Mouse (Mus musculus): ENCODE measurements at regions not wholly inside any gene's neighbourhood (a gene's known extent, or its start where the extent isn't known, plus 50 kb on each side); places are given as distances from the start of the nearest gene placed in this dataset.

GRCm38 (mm10) chr5:101295941-101296340 lies 368.9 kb downstream of the Nkx6-1 start:
- DNase-seq (ENCODE audit: low spot score) = peak; percentile 7

DNA sequence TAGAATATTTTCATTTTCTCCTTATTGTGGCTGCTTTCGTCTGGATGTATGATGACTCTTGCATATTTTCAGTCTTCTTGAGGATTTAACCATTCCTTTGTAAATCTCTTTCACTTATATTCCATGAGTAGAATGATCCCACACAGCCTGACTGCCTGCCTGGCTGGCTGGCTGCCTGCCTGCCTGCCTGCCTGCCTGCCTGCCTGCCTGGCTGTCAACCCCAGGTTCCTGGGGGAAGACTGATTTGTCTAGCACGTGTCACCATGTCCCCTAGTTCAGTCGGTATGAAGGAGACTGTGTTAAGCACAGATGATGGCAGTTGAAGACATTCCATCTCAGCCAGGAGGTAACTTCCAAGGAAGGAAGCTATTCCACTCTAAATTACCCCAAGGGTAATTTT lies 370.8 kb downstream of the Nkx6-1 start:
- no peak for DNase-seq (ENCODE audit: low spot score)

DNA sequence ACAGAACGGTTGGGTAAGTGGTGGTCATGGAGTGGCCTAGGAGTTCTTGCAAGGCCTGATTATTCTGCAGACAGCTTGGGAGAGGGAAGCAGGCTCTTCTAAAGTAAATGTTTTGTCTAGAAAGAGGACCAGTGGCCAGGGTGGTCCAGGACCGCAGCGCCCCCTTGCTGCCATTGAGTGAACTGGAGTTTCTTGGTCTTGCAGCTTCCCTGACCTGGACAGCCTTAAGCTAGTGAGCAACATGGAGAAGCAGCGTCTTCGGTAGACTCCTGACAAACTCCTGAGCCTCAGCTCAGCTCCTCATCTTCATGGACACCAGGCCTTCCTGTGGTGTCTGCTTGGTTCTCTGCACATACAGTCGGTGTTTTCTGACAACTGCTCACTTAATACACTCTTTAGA lies 376.4 kb downstream of the Nkx6-1 start:
- DNase-seq (ENCODE audit: low spot score) = peak; percentile 39

GRCm38 (mm10) chr5:101285941-101286340 lies 378.9 kb downstream of the Nkx6-1 start:
- DNase-seq (ENCODE audit: low spot score) = no peak

DNA sequence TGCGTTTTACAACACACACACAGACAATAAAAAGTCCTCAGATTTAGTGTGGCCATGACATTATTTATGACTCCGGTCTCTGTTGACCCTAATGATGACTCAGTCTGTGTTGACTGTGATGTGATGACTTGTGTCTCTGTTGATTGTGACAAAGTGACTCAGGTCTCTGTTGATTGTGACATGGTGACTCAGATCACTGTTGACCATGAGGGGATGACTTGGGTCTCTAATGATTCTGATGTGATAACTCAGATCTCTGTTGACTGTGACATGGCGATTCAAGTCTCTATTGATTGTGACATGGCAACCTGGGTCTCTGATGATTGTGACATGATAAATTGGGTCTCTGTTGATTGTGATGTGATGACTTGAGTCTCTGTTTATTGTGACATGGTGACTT lies 405.0 kb downstream of the Gpat3 start:
- DNase-seq (ENCODE audit: low spot score) = no peak

DNA sequence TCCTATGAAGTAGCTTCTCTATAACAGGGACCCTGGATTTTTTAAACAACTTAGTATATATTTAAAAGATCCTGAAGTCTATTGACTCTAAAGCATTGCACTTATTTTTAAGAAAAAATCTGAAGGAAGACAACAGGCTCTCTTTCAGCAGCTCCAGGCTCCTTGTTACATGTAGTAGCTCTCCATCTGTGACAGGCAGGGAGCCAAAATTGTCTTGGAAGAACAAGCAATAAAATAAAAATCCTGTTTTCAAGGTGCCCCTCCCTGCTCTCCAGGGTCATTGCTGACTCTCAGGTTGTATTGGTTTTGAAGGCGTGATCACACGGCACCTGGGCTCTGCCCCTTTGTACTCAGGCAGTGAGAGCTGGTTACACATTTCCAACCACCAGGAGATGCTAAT lies 397.1 kb downstream of the Gpat3 start:
- no peak for DNase-seq (ENCODE audit: low spot score)

DNA sequence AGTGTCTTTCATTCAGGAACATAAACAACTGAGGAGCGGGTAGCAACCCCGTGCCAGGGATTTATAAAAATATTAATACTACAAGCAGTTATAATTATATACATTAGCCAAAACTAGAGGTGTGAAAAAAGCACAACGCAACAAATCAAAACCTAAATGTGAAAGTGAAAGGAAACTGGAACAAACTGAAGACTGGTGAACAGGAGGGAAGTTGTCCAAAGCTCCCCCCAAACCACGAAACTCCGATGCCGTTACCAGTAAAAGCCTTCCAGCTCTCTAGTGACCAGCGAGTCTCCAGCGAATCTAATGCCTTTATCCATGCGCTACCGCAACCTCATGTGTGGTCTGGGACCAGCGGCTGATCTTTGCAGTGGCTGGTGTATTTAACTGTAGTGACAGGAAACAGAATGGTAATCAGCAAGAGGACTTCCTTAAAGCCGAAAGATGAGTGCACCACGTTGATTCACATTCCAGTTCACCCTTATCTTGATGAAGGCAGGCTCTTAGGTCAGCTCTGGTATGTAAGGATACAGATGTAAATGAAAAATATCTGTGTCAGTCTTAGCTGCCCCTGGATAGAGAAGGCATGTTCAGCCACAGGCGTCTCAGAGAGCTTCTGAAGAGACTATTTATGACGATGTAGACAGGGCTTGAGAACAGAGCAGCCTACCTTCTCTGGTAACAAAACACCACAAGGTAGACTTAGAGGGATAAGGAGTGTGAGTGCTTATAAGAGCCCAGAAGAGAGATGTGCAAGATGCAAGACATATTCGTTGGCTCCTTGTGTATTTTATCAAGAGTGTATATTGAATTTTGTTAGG lies 394.0 kb downstream of the Gpat3 start:
- DNase-seq (ENCODE audit: low spot score) = no peak

- no peak for DNase-seq (ENCODE audit: low spot score)
Measured at GRCm38 (mm10) chr5:101236163-101236693, 390.7 kb downstream of the Gpat3 start.

DNA sequence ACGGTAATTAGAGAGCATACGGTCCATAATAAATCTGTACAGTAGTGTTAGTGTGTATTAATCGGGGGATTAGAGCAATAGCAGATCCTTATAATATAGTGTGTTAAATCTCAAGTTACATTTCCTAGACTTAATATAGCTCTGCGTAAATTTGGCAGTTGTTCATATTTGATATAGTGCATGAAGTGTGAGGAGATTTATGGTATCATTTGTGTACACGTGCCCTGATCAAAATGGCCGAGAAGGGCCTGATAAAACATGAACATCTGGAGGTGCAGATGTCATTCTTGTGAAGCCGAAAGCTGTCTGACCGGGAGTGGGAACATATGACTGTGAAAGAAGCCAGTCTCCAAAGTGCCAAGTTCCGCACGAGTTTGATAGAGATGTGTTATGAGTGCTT lies 376.9 kb downstream of the Gpat3 start:
- DNase-seq (ENCODE audit: low spot score) = no peak

DNA sequence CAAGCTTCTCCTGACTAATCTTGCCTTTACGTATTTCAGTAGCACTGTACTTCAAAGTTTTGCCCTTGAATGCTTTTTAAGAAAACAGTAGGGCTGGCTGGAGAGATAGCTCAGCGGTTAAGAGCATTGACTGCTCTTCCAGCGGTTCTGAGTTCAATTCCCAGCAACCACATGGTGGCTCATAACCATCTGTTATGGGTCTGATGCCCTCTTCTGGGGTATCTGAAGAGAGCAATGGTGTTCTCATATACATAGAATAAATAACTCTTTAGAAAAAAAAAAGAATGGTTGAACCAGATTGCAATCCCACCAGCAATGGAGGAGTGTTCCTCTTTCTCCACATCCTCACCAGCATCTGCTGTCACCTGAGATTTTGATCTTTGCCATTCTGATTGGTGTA lies 372.6 kb downstream of the Gpat3 start:
- no peak for DNase-seq (ENCODE audit: low spot score)

DNA sequence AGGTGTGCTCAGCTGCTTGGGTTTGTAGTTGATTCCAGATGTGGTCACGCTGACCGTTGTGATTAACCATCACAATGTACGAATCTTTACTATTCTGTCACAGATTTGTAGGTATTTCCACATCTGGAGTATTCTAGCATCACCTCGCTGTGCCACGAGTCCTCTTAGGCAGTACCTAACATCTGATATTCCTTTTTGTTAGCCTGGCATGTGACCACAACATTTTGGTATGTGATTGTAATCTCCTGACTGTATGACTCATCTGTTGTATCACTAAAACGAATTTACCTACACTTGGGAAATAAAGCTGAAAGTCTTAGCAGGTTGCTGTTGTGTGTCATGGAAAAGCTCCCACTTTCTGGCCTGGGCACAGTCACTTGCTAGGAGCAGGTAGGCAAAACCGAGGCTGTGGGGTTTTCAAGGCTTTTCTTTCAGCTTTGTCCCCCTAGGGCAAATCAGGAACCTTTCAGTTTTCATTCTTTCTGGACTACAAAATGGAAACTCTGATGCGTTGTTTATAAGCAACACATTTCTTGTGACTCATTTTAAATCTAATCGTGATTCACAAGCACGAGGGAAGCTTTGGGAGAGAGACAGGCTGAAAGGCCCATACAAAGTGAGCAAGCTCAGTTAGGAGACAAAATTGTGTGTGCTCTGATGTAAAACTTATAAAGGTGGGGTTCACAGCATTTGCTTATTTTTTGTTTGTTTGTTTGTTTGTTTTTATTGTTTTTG lies 371.5 kb downstream of the Gpat3 start:
- no peak for DNase-seq (ENCODE audit: low spot score)

DNA sequence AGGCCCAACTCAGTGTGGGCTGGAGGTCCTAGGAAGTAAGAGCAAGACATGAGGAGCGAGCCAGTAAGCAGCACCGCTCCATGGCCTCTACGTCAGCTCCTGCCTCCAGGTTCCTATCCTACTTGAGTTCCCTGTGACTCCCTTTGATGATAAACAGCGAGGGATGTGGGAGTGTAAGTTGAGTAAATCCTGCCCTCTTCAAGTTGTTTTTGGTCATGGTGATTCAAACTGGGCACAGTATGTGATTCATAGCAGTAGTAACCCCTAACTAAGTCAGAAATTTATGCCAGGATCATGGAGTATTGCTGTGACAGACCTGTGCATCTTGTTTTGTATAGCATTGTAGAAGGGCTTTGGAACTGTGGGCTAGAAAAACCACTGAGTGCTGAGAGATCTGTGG lies 366.5 kb downstream of the Gpat3 start:
- no peak for DNase-seq (ENCODE audit: low spot score)

DNA sequence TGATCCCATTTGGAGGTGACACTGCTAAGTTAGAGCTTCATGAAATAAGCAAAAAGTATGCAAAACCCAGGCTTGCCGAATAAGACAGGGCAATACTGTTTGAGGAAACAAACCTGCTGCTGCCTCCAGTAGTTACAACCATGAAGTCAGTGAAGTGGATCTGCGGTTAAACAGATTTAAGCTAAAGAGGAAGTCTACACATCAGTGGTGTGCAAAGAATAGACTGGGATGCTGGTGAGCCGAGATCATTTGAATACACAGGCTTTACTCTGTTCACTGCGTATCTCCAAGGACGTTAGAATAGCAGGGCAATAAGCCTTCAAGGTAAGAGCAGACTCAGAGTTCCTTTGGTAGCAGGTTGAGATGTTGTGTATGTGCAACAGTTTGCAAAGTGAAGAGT lies 362.6 kb downstream of the Gpat3 start:
- DNase-seq (ENCODE audit: low spot score) = no peak

DNA sequence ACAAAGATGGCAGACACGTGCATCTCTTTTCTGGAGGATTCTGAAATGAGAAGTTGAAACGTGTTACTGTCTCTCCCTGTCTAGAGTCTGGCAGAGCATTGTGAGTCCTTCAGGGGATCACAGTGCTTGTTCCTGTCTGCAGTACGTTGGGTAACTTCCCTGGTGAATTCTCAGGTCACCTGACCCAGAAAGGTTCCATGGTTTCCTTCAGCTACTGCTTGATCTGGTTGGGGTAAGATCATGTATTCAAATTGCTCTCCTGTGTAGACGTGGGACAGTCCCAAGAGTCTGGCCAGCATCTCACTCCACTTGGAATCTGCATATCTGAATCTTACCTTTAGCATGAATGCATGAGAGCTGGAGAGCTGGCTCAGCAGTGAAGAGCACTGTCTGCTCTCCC lies 350.0 kb downstream of the Gpat3 start:
- DNase-seq (ENCODE audit: low spot score) = no peak

DNA sequence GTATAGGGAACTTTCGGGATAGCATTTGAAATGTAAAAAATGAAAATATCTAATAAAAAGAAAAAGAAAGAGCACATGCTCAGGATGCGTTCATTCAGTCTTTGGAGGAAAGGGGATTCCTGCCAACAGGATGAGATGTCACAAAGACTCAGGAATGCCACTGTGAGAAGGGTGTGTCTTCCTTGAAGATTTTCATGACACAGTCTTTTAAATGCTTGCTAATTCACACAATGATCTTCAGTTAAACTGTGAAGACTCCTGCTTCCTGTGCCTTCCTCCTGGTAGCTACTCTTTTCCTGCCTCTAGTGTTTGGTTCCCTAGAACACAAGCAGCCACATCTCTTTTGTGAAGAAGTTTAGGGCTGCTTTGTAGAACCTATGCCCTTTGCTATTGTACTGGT lies 345.5 kb downstream of the Gpat3 start:
- no peak for DNase-seq (ENCODE audit: low spot score)

- no peak for DNase-seq (ENCODE audit: low spot score)
Measured at GRCm38 (mm10) chr5:101173183-101173582, 327.7 kb downstream of the Gpat3 start.

GRCm38 (mm10) chr5:101172782-101173181 lies 327.3 kb downstream of the Gpat3 start:
- no peak for DNase-seq (ENCODE audit: low spot score)

GRCm38 (mm10) chr5:101169074-101169473 lies 323.6 kb downstream of the Gpat3 start:
- DNase-seq (ENCODE audit: low spot score) = no peak

- DNase-seq (ENCODE audit: low spot score) = no peak
Measured at GRCm38 (mm10) chr5:101163624-101164213, 318.2 kb downstream of the Gpat3 start.

- no peak for DNase-seq (ENCODE audit: low spot score)
Measured at GRCm38 (mm10) chr5:101163112-101163511, 317.6 kb downstream of the Gpat3 start.

DNA sequence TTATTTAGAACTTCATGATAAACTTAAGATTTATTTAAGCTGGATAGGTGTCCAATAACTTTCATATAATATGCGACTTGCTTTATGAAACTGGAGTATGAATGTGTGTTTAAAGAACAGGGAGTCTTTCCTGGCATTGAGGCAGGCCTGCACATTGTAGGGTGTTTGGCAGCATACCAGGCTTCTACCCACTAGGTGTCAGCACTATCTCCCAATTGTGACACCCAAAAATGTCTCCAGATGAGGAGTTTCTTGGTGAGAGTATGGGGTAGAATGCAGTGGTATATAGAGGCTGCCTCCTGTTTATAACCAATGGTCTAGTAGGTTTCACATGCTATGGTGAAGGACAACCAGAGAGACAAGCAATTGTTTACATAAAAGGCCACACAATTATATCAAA lies 311.9 kb downstream of the Gpat3 start:
- no peak for DNase-seq (ENCODE audit: low spot score)

DNA sequence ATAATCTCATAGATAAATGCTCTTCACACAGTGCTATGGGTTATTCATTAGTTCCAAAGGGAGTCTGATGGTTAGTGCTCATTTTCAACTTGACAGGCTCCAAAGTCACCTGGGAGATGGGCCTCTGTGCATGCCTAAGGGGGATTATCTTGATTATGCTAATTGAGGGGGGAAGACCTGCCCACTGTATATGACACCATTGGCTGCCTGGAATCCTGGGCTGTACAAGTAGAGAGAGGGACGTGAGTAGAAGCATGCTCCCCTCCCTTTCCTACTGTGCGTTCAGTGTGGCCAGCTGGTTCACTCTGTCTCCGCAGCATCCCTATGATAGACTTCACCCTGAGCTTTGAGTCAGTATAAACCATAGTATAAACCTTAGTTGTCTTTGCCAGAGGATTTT lies 300.8 kb downstream of the Gpat3 start:
- no peak for DNase-seq (ENCODE audit: low spot score)

- DNase-seq (ENCODE audit: low spot score) = no peak
Measured at GRCm38 (mm10) chr5:101124941-101125453, 279.5 kb downstream of the Gpat3 start.

Data from ovary, postnatal 36 days (tissue).